Mouse (Mus musculus) hindbrain, embryonic 16.5 days (tissue): Measurements from ENCODE around the gene Scn3b. TPM values are rescaled to one million over a fixed set of nuclear protein-coding genes. Genes with fewer than 3 reads are reported as not detected.
A peak's percentile ranks its signal among the peaks of the same experiment; 100 is the strongest.

Experiments used
- ATAC-seq: fragments of 200-750 bp; cut with Nextera tagmentation; 2 replicates; pipeline ENCODE4 v1.8.0; 2017; ENCODE audit warnings: moderate TSS enrichment, moderate library complexity
- H3K27ac ChIP-seq: fragments of 300-500 bp; sonication (generic); 2 replicates; pipeline ENCODE4 v1.5.1; 2014; ENCODE audit warnings: low read depth, mild to moderate bottlenecking, control low read depth, low read length, moderate library complexity
- H3K27me3 ChIP-seq: fragments of 300-500 bp; sonication (generic); replicated peaks from 2 replicates; pipeline ENCODE4 v1.6.1; 2014; ENCODE audit warnings: low read length; ENCODE audit not compliant: control insufficient read depth, insufficient read depth
- H3K36me3 ChIP-seq: fragments of 300-500 bp; sonication (generic); 2 replicates; pipeline ENCODE4 v1.6.1; 2014; ENCODE audit warnings: mild to moderate bottlenecking, low read length, moderate library complexity, mixed read lengths; ENCODE audit not compliant: control insufficient read depth, insufficient read depth
- H3K4me1 ChIP-seq: fragments of 300-500 bp; sonication (generic); 2 replicates; pipeline ENCODE4 v1.6.1; 2014; ENCODE audit warnings: low read depth, low read length; ENCODE audit not compliant: control insufficient read depth, insufficient read depth
- H3K4me2 ChIP-seq: fragments of 300-500 bp; sonication (generic); 2 replicates; pipeline ENCODE4 v1.6.1; 2014; ENCODE audit warnings: mild to moderate bottlenecking, low read length, control low read depth, moderate library complexity
- H3K4me3 ChIP-seq: fragments of 300-500 bp; sonication (generic); 2 replicates; pipeline ENCODE4 v1.5.1; 2014; ENCODE audit warnings: mild to moderate bottlenecking, low read length, control low read depth, moderate library complexity
- H3K9ac ChIP-seq: fragments of 300-500 bp; sonication (generic); 2 replicates; pipeline ENCODE4 v1.6.1; 2014; ENCODE audit warnings: low read depth, mild to moderate bottlenecking, control low read depth, low read length, moderate library complexity
- H3K9me3 ChIP-seq: fragments of 300-500 bp; sonication (generic); 2 replicates; pipeline ENCODE4 v1.6.1; 2014; ENCODE audit warnings: mild to moderate bottlenecking, low read length, moderate library complexity; ENCODE audit not compliant: control insufficient read depth
- WGBS: fragments of 180-500 bp; shearing (Covaris S2); extraction: QIAGEN DNeasy Blood & Tissue Kit; methylation state at CpG from one replicate; pipeline ENCODE4 v1.1.7; 2014; 5-methylcytosine and 5-hydroxymethylcytosine counted together
- polyA plus RNA-seq: library from polyadenylated mRNA; unstranded; fragments of >200 nt; fragmentation: Nextera tagmentation; extraction: Ambion mirVana; gene quantifications from 2 replicates; pipeline ENCODE4 v1.2.1, GENCODE M21; 2015

The Scn3b gene
- polyA plus RNA-seq, 1 experiment from 2014 or later: 151 TPM

- 98% methylated on average over 7 of the region's 7 CpGs for WGBS
- Histone ChIP-seq H3K9ac (no peak overlapping the region), H3K36me3 (peaks cover 36% of the 10 kb centered on the region), H3K4me3 (no peak overlapping the region), H3K27me3 (no peaks in the 10 kb centered on the region), H3K4me1 (no peaks in the 10 kb centered on the region), H3K27ac (no peak overlapping the region), H3K9me3 (no peaks in the 10 kb centered on the region), H3K4me2 (no peak overlapping the region)
- ATAC-seq: no peak
Measured at GRCm38 (mm10) chr9:40279438-40279837, 10.4 kb downstream of the Scn3b start.

GRCm38 (mm10) chr9:40282968-40283367 is 14.0 kb downstream of the Scn3b start:
- H3K4me1 ChIP-seq: no peaks in the 10 kb centered on the region

DNA sequence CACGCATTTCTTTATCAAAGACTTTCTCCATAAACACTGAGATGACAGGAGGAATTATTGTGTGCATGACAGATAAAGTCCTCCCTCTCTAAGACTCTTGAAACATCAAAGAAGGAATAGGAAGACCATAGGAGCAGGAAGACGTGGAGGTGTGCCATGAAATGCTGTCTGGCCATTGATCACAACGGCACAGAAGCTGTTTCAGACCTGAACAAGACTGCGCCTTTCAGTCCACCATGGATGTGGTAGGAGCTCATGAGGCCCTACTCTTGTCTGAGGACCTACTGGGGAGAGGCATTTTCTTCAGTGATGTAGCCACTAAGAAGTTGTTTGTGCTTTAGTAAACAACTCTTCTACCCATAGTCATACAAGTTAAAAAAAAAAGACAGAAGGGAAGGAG is 23.5 kb downstream of the Scn3b start:
- no peaks in the 10 kb centered on the region for H3K4me1 ChIP-seq
- H3K27ac ChIP-seq: no peak overlapping the region
- ATAC-seq: no peak
- H3K9me3 ChIP-seq: no peaks in the 10 kb centered on the region
- H3K4me3 ChIP-seq: no peak overlapping the region
- H3K27me3 ChIP-seq: no peaks in the 10 kb centered on the region
- no peak overlapping the region for H3K4me2 ChIP-seq
- WGBS: 92% methylated on average over 4 of the region's 4 CpGs
- peaks cover 20% of the 10 kb centered on the region for H3K36me3 ChIP-seq
- no peak overlapping the region for H3K9ac ChIP-seq

More at GRCm38 (mm10) chr9:40282968-40283367, 14.0 kb downstream of the Scn3b start:
- no peak for ATAC-seq
- H3K9ac ChIP-seq: no peak overlapping the region
- no peaks in the 10 kb centered on the region for H3K27me3 ChIP-seq
- H3K4me3 ChIP-seq: no peak overlapping the region
- H3K36me3 ChIP-seq: peaks cover 27% of the 10 kb centered on the region
- 77% methylated on average over 7 of the region's 7 CpGs for WGBS
- no peak overlapping the region for H3K27ac ChIP-seq
- no peak overlapping the region for H3K4me2 ChIP-seq
- H3K9me3 ChIP-seq: no peaks in the 10 kb centered on the region

- Histone ChIP-seq H3K36me3 (peaks cover 28% of the 10 kb centered on the region), H3K4me1 (no peaks in the 10 kb centered on the region), H3K9ac (no peak overlapping the region), H3K27me3 (no peaks in the 10 kb centered on the region), H3K9me3 (no peaks in the 10 kb centered on the region), H3K4me3 (no peak overlapping the region), H3K4me2 (no peak overlapping the region), H3K27ac (no peak overlapping the region)
- 96% methylated on average over 8 of the region's 8 CpGs for WGBS
- peak; percentile 21; the same call in 1 of the 2 replicates for ATAC-seq
Measured at GRCm38 (mm10) chr9:40293286-40293685, 24.3 kb downstream of the Scn3b start.

GRCm38 (mm10) chr9:40293740-40294139 is 24.7 kb downstream of the Scn3b start:
- no peak overlapping the region for H3K4me3 ChIP-seq
- H3K4me1 ChIP-seq: no peaks in the 10 kb centered on the region
- peaks cover 33% of the 10 kb centered on the region for H3K36me3 ChIP-seq
- WGBS: 95% methylated on average over 5 of the region's 5 CpGs
- 0 out of 2 replicates have a peak, but pooled peaks have one; percentile 38 for ATAC-seq
- no peaks in the 10 kb centered on the region for H3K27me3 ChIP-seq
- H3K27ac ChIP-seq: no peak overlapping the region
- H3K4me2 ChIP-seq: no peak overlapping the region
- no peak overlapping the region for H3K9ac ChIP-seq
- no peaks in the 10 kb centered on the region for H3K9me3 ChIP-seq

DNA sequence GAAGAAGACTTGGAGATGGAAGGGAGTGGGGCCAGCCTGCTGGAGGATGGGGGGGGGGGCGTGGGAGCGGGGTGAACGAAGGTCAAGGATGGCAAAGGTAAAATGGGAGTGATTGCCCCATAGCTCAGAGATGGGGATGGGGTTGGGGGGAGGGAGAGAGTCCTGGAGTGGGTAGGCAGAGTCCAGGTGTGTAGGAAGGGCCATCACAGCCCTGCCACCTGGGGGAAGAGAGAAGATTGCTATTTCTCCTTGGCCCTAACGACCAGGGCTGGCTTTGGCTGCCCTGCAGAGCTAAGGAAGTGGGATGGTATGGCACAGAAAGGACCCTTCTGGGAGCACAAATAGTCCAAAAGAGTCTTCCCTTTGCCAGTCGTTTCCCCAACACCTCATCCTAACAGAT is 25.2 kb downstream of the Scn3b start:
- no peak overlapping the region for H3K27ac ChIP-seq
- peak; percentile 51 for ATAC-seq
- no peak overlapping the region for H3K4me2 ChIP-seq
- WGBS: 93% methylated on average over 5 of the region's 5 CpGs
- H3K9ac ChIP-seq: no peak overlapping the region
- H3K27me3 ChIP-seq: no peaks in the 10 kb centered on the region
- H3K4me1 ChIP-seq: no peaks in the 10 kb centered on the region
- H3K4me3 ChIP-seq: no peak overlapping the region
- H3K36me3 ChIP-seq: peaks cover 36% of the 10 kb centered on the region
- no peaks in the 10 kb centered on the region for H3K9me3 ChIP-seq

- 92% methylated on average over 1 of the region's 1 CpGs for WGBS
- Histone ChIP-seq H3K27ac (no peak overlapping the region), H3K9ac (no peak overlapping the region), H3K36me3 (peaks cover 42% of the 10 kb centered on the region), H3K27me3 (no peaks in the 10 kb centered on the region), H3K4me1 (no peaks in the 10 kb centered on the region), H3K9me3 (no peaks in the 10 kb centered on the region), H3K4me3 (no peak overlapping the region), H3K4me2 (no peak overlapping the region)
- no peak for ATAC-seq
Measured at GRCm38 (mm10) chr9:40294866-40295265, 25.8 kb downstream of the Scn3b start.

DNA sequence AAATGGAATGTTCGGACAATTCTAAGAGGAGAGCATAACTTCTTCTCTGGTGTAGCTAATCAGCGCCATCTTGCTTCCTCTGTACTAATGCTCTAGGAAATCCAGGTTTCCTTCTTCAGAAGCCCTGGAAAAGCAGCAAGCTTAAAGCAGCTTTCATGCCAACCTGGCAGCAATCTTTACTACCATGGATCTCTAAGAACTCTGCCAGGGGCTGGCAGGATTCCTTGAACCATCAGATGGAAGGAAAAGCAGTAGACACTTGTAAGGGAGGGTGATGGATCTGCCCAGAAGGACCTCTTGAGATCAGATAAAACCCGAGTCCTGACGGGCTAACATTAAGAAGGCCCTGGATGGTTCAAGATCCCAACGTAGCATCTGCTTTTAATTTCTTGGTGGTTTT is 27.2 kb downstream of the Scn3b start:
- WGBS: 89% methylated on average over 5 of the region's 5 CpGs
- H3K4me3 ChIP-seq: no peak overlapping the region

DNA sequence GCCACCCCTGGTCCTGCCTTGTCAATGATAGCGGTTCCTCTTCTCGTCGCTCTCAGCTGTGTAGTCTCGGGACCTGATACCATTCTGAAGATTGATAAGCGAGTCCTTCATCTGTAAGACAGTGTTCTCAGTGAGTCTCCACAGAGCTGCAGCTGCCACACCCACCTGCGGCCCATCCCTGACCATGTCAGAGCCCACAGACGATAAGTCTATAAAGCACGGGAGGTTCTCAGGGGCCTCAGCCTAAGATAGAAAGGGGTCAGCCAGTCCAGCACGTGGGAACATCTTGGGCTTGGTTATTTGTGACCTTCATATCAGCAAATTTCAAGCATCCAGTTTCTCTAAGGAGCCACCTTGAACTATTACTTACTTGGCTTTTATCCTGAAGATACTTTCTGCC is 29.0 kb downstream of the Scn3b start:
- H3K9me3 ChIP-seq: no peaks in the 10 kb centered on the region
- no peak overlapping the region for H3K9ac ChIP-seq
- H3K27me3 ChIP-seq: no peaks in the 10 kb centered on the region
- WGBS: 93% methylated on average over 9 of the region's 9 CpGs
- peaks cover 53% of the 10 kb centered on the region for H3K36me3 ChIP-seq
- H3K4me2 ChIP-seq: no peak overlapping the region
- H3K4me1 ChIP-seq: no peaks in the 10 kb centered on the region
- no peak overlapping the region for H3K27ac ChIP-seq
- no peak for ATAC-seq
- no peak overlapping the region for H3K4me3 ChIP-seq

More for the DNA sequence above, 27.2 kb downstream of the Scn3b start:
- no peak overlapping the region for H3K27ac ChIP-seq
- H3K9me3 ChIP-seq: no peaks in the 10 kb centered on the region
- H3K4me1 ChIP-seq: no peaks in the 10 kb centered on the region
- H3K9ac ChIP-seq: no peak overlapping the region
- no peak overlapping the region for H3K4me2 ChIP-seq
- H3K27me3 ChIP-seq: no peaks in the 10 kb centered on the region
- no peak for ATAC-seq
- H3K36me3 ChIP-seq: peaks cover 44% of the 10 kb centered on the region

DNA sequence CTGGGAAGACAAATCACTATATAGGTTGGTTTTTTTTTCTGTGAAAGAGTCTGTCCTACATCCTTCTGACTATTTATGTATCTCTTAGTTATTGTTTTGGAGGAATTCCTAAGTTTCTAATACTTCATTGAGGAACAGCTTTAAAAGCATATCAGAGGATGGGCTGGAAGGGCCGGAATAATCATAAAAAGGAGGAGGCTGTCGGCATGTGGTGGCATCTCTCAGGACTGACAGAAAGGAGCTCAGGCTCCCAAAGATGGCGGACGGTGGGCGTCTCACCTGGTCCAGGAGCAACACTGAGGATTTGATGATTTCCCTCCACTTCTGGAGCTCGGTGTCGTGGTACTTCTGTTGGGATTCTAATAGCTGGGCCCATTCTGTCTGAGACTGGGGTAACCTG is 30.3 kb downstream of the Scn3b start:
- Histone ChIP-seq H3K4me2 (no peak overlapping the region), H3K27me3 (no peaks in the 10 kb centered on the region), H3K4me1 (no peaks in the 10 kb centered on the region), H3K4me3 (no peak overlapping the region), H3K36me3 (peaks cover 58% of the 10 kb centered on the region), H3K9ac (no peak overlapping the region), H3K9me3 (no peaks in the 10 kb centered on the region), H3K27ac (no peak overlapping the region)
- 94% methylated on average over 7 of the region's 7 CpGs for WGBS
- ATAC-seq: no peak
